Mouse (Mus musculus): Measurements from ENCODE around the gene Lyg2. TPM values are rescaled to one million over a fixed set of nuclear protein-coding genes. Genes with fewer than 3 reads are reported as not detected.

Gene Lyg2
- total RNA-seq, 1 experiment from 2014 or later, result not detected

GRCm38 (mm10) chr1:37864511-37865400 is 51.5 kb downstream of the Lyg2 start:
- peak; percentile 82 to 88 for ATAC-seq (replicated peaks in 1 of 2; ENCODE audit: insufficient read depth in 1 of 2, low FRiP score in 2 of 2, low TSS enrichment in 1 of 2, low read depth in 1 of 2, poor library complexity in 2 of 2, severe bottlenecking in 2 of 2)

Other genes with a start within 250 kb of the Lyg2 start
- gene 2010300C02Rik, start 196.4 kb downstream of the Lyg2 start, total RNA-seq (2017), result 0.06 and 1.4 TPM in 2 replicates
- 9.2 and 12.1 TPM in 2 replicates for gene Tsga10, start 50.1 kb downstream of the Lyg2 start, total RNA-seq (2017)
- gene Lipt1, start 44.8 kb downstream of the Lyg2 start, total RNA-seq (2017), result 1.9 and 4.7 TPM in 2 replicates
- gene Mitd1, start 26.1 kb downstream of the Lyg2 start, total RNA-seq (2017), result 33.9 and 39.4 TPM in 2 replicates
- 142 and 208 TPM in 2 replicates for gene Mrpl30, start 26.0 kb downstream of the Lyg2 start, total RNA-seq (2017)
- gene Lyg1, start 41.3 kb upstream of the Lyg2 start, total RNA-seq (2017), result not detected in 2 replicates
- gene Txndc9, start 81.4 kb upstream of the Lyg2 start, total RNA-seq (2017), result 42.2 and 53.7 TPM in 2 replicates
- 36.4 and 37.5 TPM in 2 replicates for gene Eif5b, start 81.5 kb upstream of the Lyg2 start, total RNA-seq (2017)
- 55.2 and 65.0 TPM in 2 replicates for gene Rev1, start 213.3 kb upstream of the Lyg2 start, total RNA-seq (2017)